Mouse (Mus musculus) embryonic facial prominence, embryonic 14.5 days (tissue): Measurements from ENCODE around the gene Il2ra. TPM values are rescaled to one million over a fixed set of nuclear protein-coding genes. Genes with fewer than 3 reads are reported as not detected.
"Not testable (repeated sequence)": the region's sequence is repeated elsewhere in the genome, so short reads cannot be mapped to it uniquely, and the experiment has no call there.

Experiments
- ATAC-seq: fragments of 200-750 bp; cut with Nextera tagmentation; 2 replicates; pipeline ENCODE4 v1.8.0; 2017; ENCODE audit warnings: low read depth, moderate number of reproducible peaks, moderate TSS enrichment
- DNase-seq: peaks from one replicate; pipeline ENCODE4 v3.0.0-alpha.2; 2015; ENCODE audit warnings: low spot score
- H3K27ac ChIP-seq: fragments of 300-500 bp; sonication (generic); replicated peaks from 2 replicates; pipeline ENCODE4 v1.5.1; 2014; ENCODE audit warnings: low read depth, mild to moderate bottlenecking, low read length, moderate library complexity
- H3K27me3 ChIP-seq: fragments of 300-500 bp; sonication (generic); replicated peaks from 2 replicates; pipeline ENCODE4 v1.6.1; 2014; ENCODE audit warnings: low read length; ENCODE audit not compliant: control insufficient read depth, insufficient read depth
- H3K36me3 ChIP-seq: fragments of 300-500 bp; sonication (generic); 2 replicates; pipeline ENCODE4 v1.6.1; 2014; ENCODE audit warnings: low read length, mixed read lengths; ENCODE audit not compliant: control insufficient read depth, insufficient read depth
- H3K4me1 ChIP-seq: fragments of 300-500 bp; sonication (generic); 2 replicates; pipeline ENCODE4 v1.6.1; 2014; ENCODE audit warnings: antibody characterized with exemption, low read length; ENCODE audit not compliant: control insufficient read depth, insufficient read depth
- H3K4me2 ChIP-seq: fragments of 300-500 bp; sonication (generic); 2 replicates; pipeline ENCODE4 v1.6.1; 2014; ENCODE audit warnings: low read depth, mild to moderate bottlenecking, low read length, moderate library complexity, mixed read lengths
- H3K4me3 ChIP-seq: fragments of 300-500 bp; sonication (generic); 2 replicates; pipeline ENCODE4 v1.5.1; 2014; ENCODE audit warnings: low read depth, mild to moderate bottlenecking, low read length
- H3K9ac ChIP-seq: fragments of 300-500 bp; sonication (generic); 2 replicates; pipeline ENCODE4 v1.6.1; 2014; ENCODE audit warnings: low read depth, mild to moderate bottlenecking, low read length, moderate library complexity, mixed read lengths
- H3K9me3 ChIP-seq: fragments of 300-500 bp; sonication (generic); 2 replicates; pipeline ENCODE4 v1.6.1; 2016; ENCODE audit warnings: low read length; ENCODE audit not compliant: control insufficient read depth
- WGBS: fragments of 180-500 bp; shearing (Covaris S2); extraction: QIAGEN DNeasy Blood & Tissue Kit; methylation state at CpG from one replicate; pipeline ENCODE4 v1.1.7; 2014; 5-methylcytosine and 5-hydroxymethylcytosine counted together
- polyA plus RNA-seq: library from polyadenylated mRNA; unstranded; fragments of >200 nt; fragmentation: Nextera tagmentation; extraction: Ambion mirVana; gene quantifications from 2 replicates; pipeline ENCODE4 v1.2.1, GENCODE M21; 2014

Gene Il2ra
- polyA plus RNA-seq, 1 experiment from 2014 or later: not detected

- H3K27ac ChIP-seq, H3K4me1 ChIP-seq, H3K9ac ChIP-seq, DNase-seq, H3K27me3 ChIP-seq, ATAC-seq, H3K9me3 ChIP-seq, H3K36me3 ChIP-seq, H3K4me2 ChIP-seq, H3K4me3 ChIP-seq: not testable (repeated sequence)
- WGBS: 86% methylated on average over 6 of the region's 6 CpGs
These were observed 29.7 kb upstream of the Il2ra start for GRCm38 (mm10) chr2:11612939-11613338.

GRCm38 (mm10) chr2:11616846-11617245 lies 25.8 kb upstream of the Il2ra start:
- Histone ChIP-seq H3K27me3 (no peaks in the 10 kb centered on the region), H3K9ac (no peak overlapping the region), H3K4me2 (no peak overlapping the region), H3K9me3 (0 out of 2 replicates have a peak, but pooled peaks cover 5% of the 10 kb centered on the region), H3K36me3 (no peaks in the 10 kb centered on the region), H3K4me1 (no peaks in the 10 kb centered on the region), H3K27ac (no peak overlapping the region), H3K4me3 (no peak overlapping the region)
- 90% methylated on average over 9 of the region's 9 CpGs for WGBS
- DNase-seq (no peak), ATAC-seq (no peak)

GRCm38 (mm10) chr2:11619598-11619997 lies 23.0 kb upstream of the Il2ra start:
- 0 out of 2 replicates have a peak, but pooled peaks cover 5% of the 10 kb centered on the region for H3K9me3 ChIP-seq
- no peak for ATAC-seq
- H3K4me1 ChIP-seq: no peaks in the 10 kb centered on the region
- WGBS: 73% methylated on average over 2 of the region's 2 CpGs
- H3K4me3 ChIP-seq: no peak overlapping the region
- H3K36me3 ChIP-seq: no peaks in the 10 kb centered on the region
- H3K27me3 ChIP-seq: no peaks in the 10 kb centered on the region
- no peak overlapping the region for H3K4me2 ChIP-seq
- DNase-seq: no peak
- no peak overlapping the region for H3K9ac ChIP-seq
- H3K27ac ChIP-seq: no peak overlapping the region

- no peaks in the 10 kb centered on the region for H3K4me1 ChIP-seq
- WGBS: 81% methylated on average over 8 of the region's 8 CpGs
- H3K4me2 ChIP-seq: no peak overlapping the region
- DNase-seq (no peak), ATAC-seq (no peak)
- no peak overlapping the region for H3K27ac ChIP-seq
- H3K27me3 ChIP-seq: no peaks in the 10 kb centered on the region
- H3K9me3 ChIP-seq: no peaks in the 10 kb centered on the region
- no peaks in the 10 kb centered on the region for H3K36me3 ChIP-seq
- no peak overlapping the region for H3K9ac ChIP-seq
- H3K4me3 ChIP-seq: no peak overlapping the region
These were observed 19.4 kb upstream of the Il2ra start for GRCm38 (mm10) chr2:11623173-11623572.

- no peak for DNase-seq
- no peak for ATAC-seq
- H3K4me1 ChIP-seq: no peaks in the 10 kb centered on the region
- no peaks in the 10 kb centered on the region for H3K27me3 ChIP-seq
- WGBS: 86% methylated on average over 2 of the region's 2 CpGs
- H3K27ac ChIP-seq: no peak overlapping the region
- H3K9ac ChIP-seq: no peak overlapping the region
- no peaks in the 10 kb centered on the region for H3K36me3 ChIP-seq
- no peak overlapping the region for H3K4me2 ChIP-seq
- H3K9me3 ChIP-seq: no peaks in the 10 kb centered on the region
- H3K4me3 ChIP-seq: no peak overlapping the region
These were observed 18.9 kb upstream of the Il2ra start for GRCm38 (mm10) chr2:11623726-11624125.

- Histone ChIP-seq H3K4me2 (no peak within 1 kb of the TSS), H3K27me3 (no peaks in the 10 kb centered on the region), H3K36me3 (no peaks in the 10 kb centered on the region), H3K4me3 (no peak within 1 kb of the TSS), H3K27ac (no peak within 1 kb of the TSS), H3K9ac (no peak within 1 kb of the TSS), H3K9me3 (no peaks in the 10 kb centered on the region), H3K4me1 (no peaks in the 10 kb centered on the region)
- DNase-seq (no peak), ATAC-seq (no peak)
- WGBS: 91% methylated on average over 5 of the region's 5 CpGs
These were observed 16.7 kb upstream of the Il2ra start, which contains the start of gene Gm17490 for GRCm38 (mm10) chr2:11625890-11626289. Gm17490 (minus strand) TSS chr2:11626264.

- DNase-seq: no peak
- no peak overlapping the region for H3K4me2 ChIP-seq
- no peaks in the 10 kb centered on the region for H3K27me3 ChIP-seq
- no peaks in the 10 kb centered on the region for H3K36me3 ChIP-seq
- H3K9ac ChIP-seq: no peak overlapping the region
- H3K9me3 ChIP-seq: no peaks in the 10 kb centered on the region
- H3K27ac ChIP-seq: no peak overlapping the region
- H3K4me1 ChIP-seq: no peaks in the 10 kb centered on the region
- H3K4me3 ChIP-seq: no peak overlapping the region
- no peak for ATAC-seq
- WGBS: 83% methylated on average over 6 of the region's 6 CpGs
These were observed 7.6 kb upstream of the Il2ra start for GRCm38 (mm10) chr2:11635035-11635434.

- H3K27ac ChIP-seq: no peak overlapping the region
- no peaks in the 10 kb centered on the region for H3K9me3 ChIP-seq
- H3K9ac ChIP-seq: no peak overlapping the region
- 89% methylated on average over 5 of the region's 5 CpGs for WGBS
- no peaks in the 10 kb centered on the region for H3K36me3 ChIP-seq
- no peaks in the 10 kb centered on the region for H3K4me1 ChIP-seq
- DNase-seq: no peak
- H3K4me2 ChIP-seq: no peak overlapping the region
- H3K4me3 ChIP-seq: no peak overlapping the region
- no peaks in the 10 kb centered on the region for H3K27me3 ChIP-seq
- no peak for ATAC-seq
These were observed 7.0 kb upstream of the Il2ra start for GRCm38 (mm10) chr2:11635471-11636137.

- 72% methylated on average over 3 of the region's 3 CpGs for WGBS
- H3K9ac ChIP-seq: no peak overlapping the region
- DNase-seq (no peak), ATAC-seq (no peak)
- no peaks in the 10 kb centered on the region for H3K9me3 ChIP-seq
- H3K4me2 ChIP-seq: no peak overlapping the region
- no peaks in the 10 kb centered on the region for H3K27me3 ChIP-seq
- no peak overlapping the region for H3K4me3 ChIP-seq
- no peak overlapping the region for H3K27ac ChIP-seq
- H3K4me1 ChIP-seq: no peaks in the 10 kb centered on the region
- no peaks in the 10 kb centered on the region for H3K36me3 ChIP-seq
These were observed 6.5 kb upstream of the Il2ra start for GRCm38 (mm10) chr2:11636138-11636480.
